Mouse (Mus musculus) forebrain, embryonic 11.5 days (tissue): ENCODE data around the gene Zc2hc1b. TPM values are rescaled to one million over a fixed set of nuclear protein-coding genes. Genes with fewer than 3 reads are reported as not detected.

Experiments used
- ATAC-seq: fragments of 200-750 bp; cut with Nextera tagmentation; replicated peaks from 2 replicates; pipeline ENCODE4 v1.8.0; 2017; ENCODE audit warnings: moderate TSS enrichment; ENCODE audit not compliant: low FRiP score
- DNase-seq: peaks from one replicate; pipeline ENCODE4 v3.0.0-alpha.2; 2017; ENCODE audit warnings: low spot score
- H3K27ac ChIP-seq: fragments of 300-500 bp; sonication (generic); 2 replicates; pipeline ENCODE4 v1.5.1; 2014; ENCODE audit warnings: low read depth, low read length
- H3K27me3 ChIP-seq: fragments of 300-500 bp; sonication (generic); 2 replicates; pipeline ENCODE4 v1.6.1; 2014; ENCODE audit warnings: mild to moderate bottlenecking, low read length, mixed read lengths; ENCODE audit not compliant: control insufficient read depth, insufficient read depth
- H3K36me3 ChIP-seq: fragments of 300-500 bp; sonication (generic); 2 replicates; pipeline ENCODE4 v1.6.1; 2014; ENCODE audit warnings: mild to moderate bottlenecking, low read length, moderate library complexity, mixed read lengths; ENCODE audit not compliant: control insufficient read depth, insufficient read depth
- H3K4me1 ChIP-seq: fragments of 300-500 bp; sonication (generic); replicated peaks from 2 replicates; pipeline ENCODE4 v1.6.1; 2014; ENCODE audit warnings: low read length, mixed read lengths; ENCODE audit not compliant: control insufficient read depth, insufficient read depth
- H3K4me2 ChIP-seq: fragments of 300-500 bp; sonication (generic); 2 replicates; pipeline ENCODE4 v1.6.1; 2014; ENCODE audit warnings: low read depth, mild to moderate bottlenecking, low read length, moderate library complexity, mixed read lengths; ENCODE audit not compliant: severe bottlenecking
- H3K4me3 ChIP-seq: fragments of 300-500 bp; sonication (generic); 2 replicates; pipeline ENCODE4 v1.5.1; 2014; ENCODE audit warnings: low read depth, low read length
- H3K9ac ChIP-seq: fragments of 300-500 bp; sonication (generic); 2 replicates; pipeline ENCODE4 v1.6.1; 2014; ENCODE audit warnings: low read length
- H3K9me3 ChIP-seq: fragments of 300-500 bp; sonication (generic); 2 replicates; pipeline ENCODE4 v1.6.1; 2016; ENCODE audit warnings: low read length, mixed read lengths; ENCODE audit not compliant: control insufficient read depth
- WGBS: fragments of 180-500 bp; shearing (Covaris S2); extraction: QIAGEN DNeasy Blood & Tissue Kit; methylation state at CpG from one replicate; pipeline ENCODE4 v1.1.7; 2014; 5-methylcytosine and 5-hydroxymethylcytosine counted together
- polyA plus RNA-seq: library from polyadenylated mRNA; unstranded; fragments of >200 nt; fragmentation: Nextera tagmentation; extraction: Ambion mirVana; gene quantifications from 2 replicates; pipeline ENCODE4 v1.2.1, GENCODE M21; 2014

Zc2hc1b gene
- polyA plus RNA-seq, 1 experiment from 2014 or later, result not detected

DNA sequence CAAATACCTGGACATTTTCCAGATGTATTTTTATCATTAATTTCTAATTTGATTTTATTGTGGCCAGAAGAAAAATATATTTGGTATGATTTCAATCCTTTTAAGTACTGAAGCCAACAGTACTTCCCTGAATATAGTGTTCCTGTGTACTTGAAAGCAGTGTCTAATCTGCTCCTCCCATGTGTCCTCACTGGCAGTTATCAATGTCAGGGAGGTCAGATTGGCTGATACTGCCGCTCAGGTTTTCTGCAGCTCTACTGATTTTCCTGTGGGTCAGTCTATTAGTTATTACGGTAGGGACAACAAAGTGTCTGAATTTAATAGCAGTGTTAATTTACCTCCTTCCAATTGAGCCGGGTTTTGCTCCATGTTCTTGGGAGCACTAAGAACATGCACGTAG lies 15.8 kb downstream of the Zc2hc1b start:
- Histone ChIP-seq H3K4me2 (no peak overlapping the region), H3K4me3 (no peak overlapping the region), H3K36me3 (no peaks in the 10 kb centered on the region), H3K9me3 (no peaks in the 10 kb centered on the region; the same call in 1 of the 2 replicates), H3K4me1 (no peaks in the 10 kb centered on the region), H3K9ac (no peak overlapping the region), H3K27me3 (no peaks in the 10 kb centered on the region), H3K27ac (no peak overlapping the region)
- ATAC-seq, result no peak
- DNase-seq, result no peak
- 86% methylated on average over 4 of the region's 4 CpGs for WGBS

DNA sequence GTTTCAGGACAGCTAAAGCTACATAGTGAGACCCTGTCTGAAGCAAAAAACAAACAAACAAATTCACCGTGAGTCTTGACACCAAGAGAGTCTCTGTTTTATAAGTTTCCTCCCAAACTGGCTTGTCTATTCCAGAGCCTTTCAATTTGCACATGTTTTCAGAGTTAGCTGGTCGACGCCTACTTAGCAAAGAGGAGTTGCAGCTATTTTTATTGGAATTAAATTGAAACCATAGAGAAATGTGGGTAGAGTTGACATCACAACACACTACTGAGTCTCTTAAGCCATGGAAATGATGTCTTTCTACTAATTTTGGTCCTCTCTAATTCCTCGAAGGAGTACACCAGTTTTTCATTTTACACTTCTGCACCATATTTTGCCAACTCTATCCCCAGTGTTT lies 16.9 kb downstream of the Zc2hc1b start:
- Histone ChIP-seq H3K27me3 (no peaks in the 10 kb centered on the region), H3K9ac (no peak overlapping the region), H3K4me3 (no peak overlapping the region), H3K9me3 (no peaks in the 10 kb centered on the region; the same call in 1 of the 2 replicates), H3K27ac (no peak overlapping the region), H3K36me3 (no peaks in the 10 kb centered on the region), H3K4me2 (no peak overlapping the region), H3K4me1 (no peaks in the 10 kb centered on the region)
- DNase-seq (no peak), ATAC-seq (no peak)
- 93% methylated on average over 4 of the region's 4 CpGs for WGBS

GRCm38 (mm10) chr10:13155377-13155776 lies 22.4 kb downstream of the Zc2hc1b start:
- H3K9ac ChIP-seq, result no peak overlapping the region
- H3K9me3 ChIP-seq, result no peaks in the 10 kb centered on the region
- H3K4me3 ChIP-seq, result no peak overlapping the region
- no peaks in the 10 kb centered on the region for H3K36me3 ChIP-seq
- 0 out of 2 replicates have a peak overlapping the region, but pooled peaks have one; percentile 7 for H3K27ac ChIP-seq
- DNase-seq (no peak), ATAC-seq (0 out of 2 replicates have a peak, but pooled peaks have one; percentile 44)
- 66% methylated on average over 5 of the region's 5 CpGs for WGBS
- no peak overlapping the region for H3K4me2 ChIP-seq
- no peaks in the 10 kb centered on the region; the same call in 1 of the 2 replicates for H3K4me1 ChIP-seq
- H3K27me3 ChIP-seq, result no peaks in the 10 kb centered on the region

- no peak overlapping the region for H3K27ac ChIP-seq
- no peaks in the 10 kb centered on the region; the same call in 1 of the 2 replicates for H3K4me1 ChIP-seq
- 92% methylated on average over 4 of the region's 4 CpGs for WGBS
- ATAC-seq (no peak), DNase-seq (no peak)
- H3K27me3 ChIP-seq, result no peaks in the 10 kb centered on the region
- no peak overlapping the region for H3K4me3 ChIP-seq
- no peak overlapping the region for H3K4me2 ChIP-seq
- no peaks in the 10 kb centered on the region for H3K9me3 ChIP-seq
- no peaks in the 10 kb centered on the region for H3K36me3 ChIP-seq
- H3K9ac ChIP-seq, result no peak overlapping the region
Observed at GRCm38 (mm10) chr10:13152811-13153364, 24.9 kb downstream of the Zc2hc1b start.

GRCm38 (mm10) chr10:13151353-13151752 lies 26.5 kb downstream of the Zc2hc1b start:
- Histone ChIP-seq H3K9me3 (no peaks in the 10 kb centered on the region), H3K9ac (no peak overlapping the region), H3K27me3 (no peaks in the 10 kb centered on the region), H3K36me3 (no peaks in the 10 kb centered on the region), H3K4me1 (no peaks in the 10 kb centered on the region; the same call in 1 of the 2 replicates), H3K4me2 (no peak overlapping the region), H3K27ac (no peak overlapping the region), H3K4me3 (no peak overlapping the region)
- no peak for DNase-seq
- WGBS, result 87% methylated on average over 5 of the region's 5 CpGs
- ATAC-seq, result no peak

DNA sequence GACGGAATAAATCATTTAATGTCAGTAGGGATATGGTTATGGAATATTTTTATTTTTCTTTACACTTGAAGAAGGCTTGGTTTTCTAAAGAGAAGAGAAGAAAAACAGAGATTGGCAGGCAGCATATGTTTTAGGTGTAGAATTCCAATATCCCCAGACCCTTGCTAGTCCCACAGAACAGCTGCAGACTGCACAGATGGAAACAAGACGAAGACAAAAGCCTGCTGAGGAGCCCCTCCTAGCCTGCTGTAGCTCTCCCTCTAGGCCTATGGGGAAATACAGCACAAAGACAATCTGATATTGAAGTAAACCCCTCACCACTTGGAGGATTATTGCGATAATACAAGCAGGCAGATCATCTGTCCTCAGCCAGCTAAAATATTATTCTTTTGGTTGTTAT lies 27.4 kb downstream of the Zc2hc1b start:
- ATAC-seq (no peak), DNase-seq (no peak)
- no peak overlapping the region for H3K9ac ChIP-seq
- H3K36me3 ChIP-seq, result no peaks in the 10 kb centered on the region
- no peak overlapping the region for H3K4me3 ChIP-seq
- no peaks in the 10 kb centered on the region; the same call in 1 of the 2 replicates for H3K4me1 ChIP-seq
- WGBS, result 77% methylated on average over 3 of the region's 3 CpGs
- no peaks in the 10 kb centered on the region for H3K9me3 ChIP-seq
- no peak overlapping the region for H3K4me2 ChIP-seq
- no peak overlapping the region for H3K27ac ChIP-seq
- no peaks in the 10 kb centered on the region for H3K27me3 ChIP-seq

DNA sequence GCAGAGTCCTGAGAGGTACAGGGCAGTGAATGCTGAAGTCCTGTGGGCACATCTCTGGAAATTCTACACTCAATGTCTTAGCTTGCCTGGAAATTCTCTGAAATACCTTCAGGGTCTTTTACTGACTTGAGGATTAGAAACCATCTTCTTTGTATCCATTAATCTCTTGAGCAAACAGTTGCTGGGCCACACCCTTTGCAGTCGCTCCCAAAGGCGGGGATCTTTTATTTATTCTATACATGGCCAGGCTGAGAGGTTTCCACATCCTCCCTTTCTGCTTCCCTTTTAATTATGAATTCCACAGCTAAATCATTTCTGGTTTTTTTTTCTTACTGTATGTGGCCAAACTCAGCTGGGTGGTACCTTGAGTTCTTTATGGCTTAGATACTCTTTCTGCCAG lies 37.4 kb downstream of the Zc2hc1b start:
- Histone ChIP-seq H3K9ac (no peak overlapping the region), H3K27ac (no peak overlapping the region), H3K4me3 (no peak overlapping the region), H3K4me1 (no peaks in the 10 kb centered on the region), H3K4me2 (no peak overlapping the region), H3K9me3 (no peaks in the 10 kb centered on the region), H3K36me3 (no peaks in the 10 kb centered on the region), H3K27me3 (no peaks in the 10 kb centered on the region)
- ATAC-seq (no peak), DNase-seq (no peak)
- WGBS, result 61% methylated on average over 2 of the region's 2 CpGs

GRCm38 (mm10) chr10:13137906-13138305 lies 39.9 kb downstream of the Zc2hc1b start:
- Histone ChIP-seq H3K9me3 (no peaks in the 10 kb centered on the region), H3K4me3 (no peak overlapping the region)
- no peak for ATAC-seq

GRCm38 (mm10) chr10:13135751-13136150 lies 42.1 kb downstream of the Zc2hc1b start:
- Histone ChIP-seq H3K27ac (no peak overlapping the region), H3K4me1 (no peaks in the 10 kb centered on the region), H3K9me3 (no peaks in the 10 kb centered on the region), H3K27me3 (no peaks in the 10 kb centered on the region), H3K36me3 (no peaks in the 10 kb centered on the region), H3K4me3 (no peak overlapping the region), H3K4me2 (no peak overlapping the region), H3K9ac (no peak overlapping the region)
- no peak for DNase-seq
- 90% methylated on average over 7 of the region's 7 CpGs for WGBS
- no peak for ATAC-seq

More at GRCm38 (mm10) chr10:13137906-13138305, 39.9 kb downstream of the Zc2hc1b start:
- 92% methylated on average over 6 of the region's 6 CpGs for WGBS
- no peak overlapping the region for H3K4me2 ChIP-seq
- H3K36me3 ChIP-seq, result no peaks in the 10 kb centered on the region
- H3K4me1 ChIP-seq, result no peaks in the 10 kb centered on the region
- no peaks in the 10 kb centered on the region for H3K27me3 ChIP-seq
- H3K9ac ChIP-seq, result no peak overlapping the region
- no peak overlapping the region for H3K27ac ChIP-seq
- DNase-seq, result no peak
